Mouse (Mus musculus): ENCODE measurements at regions not wholly inside any gene's neighbourhood (a gene's known extent, or its start where the extent isn't known, plus 50 kb on each side); places are given as distances from the start of the nearest gene placed in this dataset.
"Not testable (repeated sequence)": the region's sequence is repeated elsewhere in the genome, so short reads cannot be mapped to it uniquely, and the experiment has no call there.

- no peak for DNase-seq
Measured at GRCm38 (mm10) chr15:26953818-26954385, 58.5 kb upstream of the Fbxl7 start.

GRCm38 (mm10) chr15:26958980-26959379, 63.6 kb upstream of the Fbxl7 start:
- no peak for DNase-seq

GRCm38 (mm10) chr15:26968392-26969025, 73.1 kb upstream of the Fbxl7 start:
- DNase-seq = no peak

GRCm38 (mm10) chr15:26970770-26971169, 75.4 kb upstream of the Fbxl7 start:
- no peak for DNase-seq

- no peak for DNase-seq
Measured at GRCm38 (mm10) chr15:26993054-26993453, 97.7 kb upstream of the Fbxl7 start.

GRCm38 (mm10) chr15:27009069-27009468, 113.7 kb upstream of the Fbxl7 start:
- DNase-seq = no peak

GRCm38 (mm10) chr15:27013906-27014658, 118.7 kb upstream of the Fbxl7 start:
- no peak for DNase-seq

- DNase-seq = no peak
Measured at GRCm38 (mm10) chr15:27014659-27014974, 119.2 kb upstream of the Fbxl7 start.

- no peak for DNase-seq
Measured at GRCm38 (mm10) chr15:27020471-27020870, 125.1 kb upstream of the Fbxl7 start.

GRCm38 (mm10) chr15:27033261-27033660, 137.9 kb upstream of the Fbxl7 start:
- no peak for DNase-seq

- DNase-seq = no peak
Measured at GRCm38 (mm10) chr15:27043788-27044187, 148.4 kb upstream of the Fbxl7 start.

GRCm38 (mm10) chr15:27050673-27051072, 155.3 kb upstream of the Fbxl7 start:
- DNase-seq = no peak

- DNase-seq = no peak
Measured at GRCm38 (mm10) chr15:27063456-27063855, 168.1 kb upstream of the Fbxl7 start.

- peak; percentile 29 for DNase-seq
Measured at GRCm38 (mm10) chr15:27063971-27064370, 168.6 kb upstream of the Fbxl7 start.

- no peak for DNase-seq
Measured at GRCm38 (mm10) chr15:27067691-27068090, 172.3 kb upstream of the Fbxl7 start.

- DNase-seq = no peak
Measured at GRCm38 (mm10) chr15:27077926-27078325, 182.5 kb upstream of the Fbxl7 start.

GRCm38 (mm10) chr15:27082826-27083225, 187.4 kb upstream of the Fbxl7 start:
- no peak for DNase-seq

GRCm38 (mm10) chr15:27083596-27083995, 188.2 kb upstream of the Fbxl7 start:
- DNase-seq = no peak

- no peak for DNase-seq
Measured at GRCm38 (mm10) chr15:27089155-27089554, 193.8 kb upstream of the Fbxl7 start.

- DNase-seq = no peak
Measured at GRCm38 (mm10) chr15:27094102-27094501, 198.7 kb upstream of the Fbxl7 start.

GRCm38 (mm10) chr15:27095231-27095630, 199.9 kb upstream of the Fbxl7 start:
- DNase-seq = peak; percentile 11

- DNase-seq = not testable (repeated sequence)
Measured at GRCm38 (mm10) chr15:27101610-27102009, 206.2 kb upstream of the Fbxl7 start.

- no peak for DNase-seq
Measured at GRCm38 (mm10) chr15:27109130-27109529, 213.8 kb upstream of the Fbxl7 start.

GRCm38 (mm10) chr15:27129697-27130096, 234.3 kb upstream of the Fbxl7 start:
- DNase-seq = no peak
